Mouse (Mus musculus) fat pad, adult 2 months (tissue): Measurements from ENCODE around the gene Selenof.

Source experiments
- DNase-seq: peaks from one replicate; pipeline ENCODE4 v3.0.0-alpha.2; 2011; ENCODE audit warnings: low read depth, low spot score; ENCODE audit errors: extremely low read depth

Selenof gene

DNA sequence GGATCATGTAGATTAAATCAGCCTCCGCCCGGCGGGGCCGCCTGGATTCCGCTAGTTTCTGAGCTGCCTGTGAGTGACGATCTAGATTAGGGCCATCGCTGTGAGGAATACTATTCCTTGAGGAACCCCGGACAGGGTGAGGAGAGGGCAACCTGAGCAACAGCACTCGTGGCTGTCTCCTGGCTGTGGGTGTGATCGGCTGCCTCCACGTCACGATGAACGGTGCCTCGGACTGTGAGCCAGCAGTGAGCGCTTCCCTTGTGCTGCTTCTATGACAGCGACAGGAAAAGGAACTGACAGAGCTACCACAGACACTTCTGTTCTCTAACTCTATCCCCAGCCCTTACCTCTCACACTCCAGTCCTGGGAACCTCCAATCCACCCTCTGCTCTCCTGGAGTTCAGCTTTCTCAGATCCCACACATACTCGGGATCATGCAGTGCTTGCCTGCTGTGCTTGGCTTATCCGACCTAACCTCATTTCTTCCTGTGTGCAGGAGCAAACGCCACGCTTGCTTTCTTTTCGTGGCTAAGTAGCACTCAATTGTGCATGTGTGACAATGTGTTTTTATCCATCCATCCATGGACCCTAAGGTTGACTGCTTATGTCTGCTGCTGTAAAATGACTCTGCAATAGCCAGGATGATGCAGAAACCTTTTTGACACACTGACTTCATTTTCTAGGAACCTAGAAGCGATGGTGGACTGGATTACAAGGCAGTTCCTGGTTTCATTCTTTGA lies 8.4 kb upstream of the Selenof start:
- no peak for DNase-seq

DNA sequence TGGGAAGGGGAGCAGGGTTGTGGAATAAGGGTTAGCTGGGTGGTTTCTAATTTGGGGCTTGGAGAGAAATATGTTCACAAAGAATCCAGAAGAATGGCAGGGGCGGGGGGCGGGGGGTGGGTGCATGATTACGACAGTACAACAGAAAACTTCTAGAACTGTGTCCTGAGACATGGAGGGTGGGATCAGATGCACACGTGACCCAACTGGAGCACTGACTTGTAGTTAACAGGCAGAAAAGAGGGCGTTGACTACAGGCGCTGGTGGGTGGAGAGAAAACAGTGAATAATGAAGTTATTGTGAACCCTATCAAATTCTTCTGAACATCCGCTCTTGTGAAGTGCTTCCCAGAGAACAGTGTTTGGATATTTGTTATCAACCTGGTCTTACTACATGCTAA lies 6.2 kb upstream of the Selenof start:
- no peak for DNase-seq

DNA sequence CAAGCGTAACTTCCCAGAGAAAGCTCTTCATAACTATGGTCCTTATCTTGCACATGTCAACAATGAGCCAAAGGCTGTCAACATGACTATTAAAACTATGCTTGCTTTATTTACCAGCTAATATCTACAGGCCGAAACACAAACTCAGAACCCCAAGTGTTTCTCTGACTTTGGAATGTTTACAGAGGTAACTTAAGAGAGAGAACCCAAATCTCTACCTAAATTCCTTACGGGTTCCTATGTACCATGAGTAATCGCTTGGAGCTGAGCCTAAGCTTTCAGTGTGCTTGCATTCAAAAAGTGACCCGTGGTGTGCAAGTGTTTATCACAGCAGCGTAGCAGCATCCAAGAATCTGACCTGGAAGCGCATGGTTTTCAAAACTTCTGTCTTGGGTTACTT lies 4.9 kb upstream of the Selenof start:
- DNase-seq = no peak

DNA sequence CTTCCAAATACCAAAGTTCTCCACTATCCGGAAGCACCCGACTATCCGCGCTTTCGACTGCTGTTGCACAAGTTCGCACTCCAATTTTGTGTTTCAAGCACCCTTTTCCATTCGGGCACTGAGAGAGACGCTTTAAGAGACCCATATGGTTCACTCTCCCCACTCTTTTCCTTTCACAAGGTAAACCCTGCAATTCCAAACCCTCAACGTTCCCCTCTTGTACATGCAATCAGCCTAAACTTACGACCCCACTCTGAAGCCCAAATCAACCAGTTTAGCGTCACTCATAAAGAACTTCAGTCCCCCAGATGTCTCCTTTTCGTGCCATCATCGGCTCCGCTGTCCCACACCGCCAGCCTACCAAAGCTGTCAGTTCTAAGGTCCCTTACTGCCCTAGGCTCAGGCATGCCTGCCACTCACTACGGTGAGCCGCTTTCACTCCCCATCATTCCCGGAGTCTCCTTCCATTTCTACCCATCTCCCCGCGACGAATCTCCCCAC lies 1.2 kb upstream of the Selenof start:
- DNase-seq = no peak

DNA sequence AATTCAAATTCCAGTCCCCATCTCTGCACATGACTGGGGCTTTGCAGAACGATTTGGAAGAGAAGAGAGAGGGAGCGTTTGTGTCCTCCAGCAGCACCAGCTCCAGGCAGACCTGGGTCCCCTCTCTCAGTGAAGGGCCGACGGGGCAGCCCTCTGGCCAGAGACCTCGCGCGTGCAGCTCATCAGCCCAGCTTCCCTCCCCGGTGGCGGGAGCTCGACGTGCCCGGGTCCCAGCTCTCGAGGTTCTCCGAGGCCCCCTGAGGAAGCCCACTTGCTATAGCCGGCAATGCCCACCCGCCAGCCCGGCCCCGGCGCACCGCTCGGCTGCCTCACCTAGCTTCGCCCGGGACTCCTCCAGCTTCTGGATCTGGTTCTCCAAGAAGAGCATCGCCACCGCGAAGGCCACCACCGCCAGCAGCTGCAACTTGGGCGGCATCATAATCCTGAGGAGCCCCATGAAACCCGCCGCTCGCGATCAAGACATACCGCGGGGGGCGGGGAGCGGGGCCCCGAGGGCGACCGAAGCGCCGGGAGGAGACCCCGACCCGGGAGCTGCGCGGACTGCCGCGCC lies 618 bp upstream of the Selenof start:
- no peak for DNase-seq

DNA sequence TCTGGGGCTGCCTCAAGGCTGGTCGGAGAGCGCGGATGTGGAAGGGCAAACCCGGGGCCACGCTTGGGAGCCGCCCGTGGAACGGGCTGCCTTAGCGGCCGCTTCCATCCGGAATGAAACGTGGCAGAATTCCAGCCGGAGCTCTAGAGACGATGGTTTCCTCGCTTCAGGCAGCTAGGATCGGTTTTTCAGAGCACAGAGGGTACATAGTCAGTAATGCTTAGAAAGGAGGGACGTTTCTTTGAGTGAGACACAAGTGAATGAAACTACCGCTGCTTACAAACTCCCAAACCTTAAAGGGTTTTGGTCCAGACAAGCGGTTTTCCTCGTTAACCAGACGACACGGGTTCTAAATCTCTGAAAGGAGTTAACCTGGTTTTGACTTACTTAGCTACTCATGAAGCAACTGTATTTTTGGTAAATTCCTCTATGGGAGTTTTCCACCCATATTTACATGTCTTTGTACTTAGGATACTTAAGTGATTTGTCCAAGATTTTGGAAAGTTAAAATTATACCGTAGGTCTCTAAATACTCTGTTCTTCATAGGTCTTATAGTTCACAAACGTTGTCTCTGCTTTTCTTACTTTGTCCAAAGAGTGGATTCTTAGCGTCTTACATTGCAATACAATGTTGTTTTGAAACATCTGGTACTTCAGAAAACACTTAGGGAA lies 848 bp downstream of the Selenof start:
- DNase-seq = no peak

DNA sequence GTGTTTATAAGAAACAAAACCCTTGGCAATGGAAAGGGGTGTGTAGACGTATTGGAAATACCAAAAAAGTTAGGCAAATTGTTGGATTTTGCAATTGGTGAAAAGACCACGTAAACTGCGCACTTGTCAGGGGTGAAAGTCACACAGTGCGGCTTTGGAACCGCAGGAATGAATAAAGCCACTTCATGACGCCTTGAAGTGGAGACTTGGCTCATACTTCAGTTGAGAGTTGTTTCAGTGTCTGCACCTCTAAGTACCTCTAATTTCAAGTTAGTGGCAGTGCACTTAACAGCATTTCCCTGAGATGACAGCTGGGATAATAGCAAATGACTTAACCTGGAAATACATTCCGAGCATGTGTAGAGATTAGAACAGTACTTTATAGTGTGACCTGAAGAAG lies 4.2 kb downstream of the Selenof start:
- no peak for DNase-seq

DNA sequence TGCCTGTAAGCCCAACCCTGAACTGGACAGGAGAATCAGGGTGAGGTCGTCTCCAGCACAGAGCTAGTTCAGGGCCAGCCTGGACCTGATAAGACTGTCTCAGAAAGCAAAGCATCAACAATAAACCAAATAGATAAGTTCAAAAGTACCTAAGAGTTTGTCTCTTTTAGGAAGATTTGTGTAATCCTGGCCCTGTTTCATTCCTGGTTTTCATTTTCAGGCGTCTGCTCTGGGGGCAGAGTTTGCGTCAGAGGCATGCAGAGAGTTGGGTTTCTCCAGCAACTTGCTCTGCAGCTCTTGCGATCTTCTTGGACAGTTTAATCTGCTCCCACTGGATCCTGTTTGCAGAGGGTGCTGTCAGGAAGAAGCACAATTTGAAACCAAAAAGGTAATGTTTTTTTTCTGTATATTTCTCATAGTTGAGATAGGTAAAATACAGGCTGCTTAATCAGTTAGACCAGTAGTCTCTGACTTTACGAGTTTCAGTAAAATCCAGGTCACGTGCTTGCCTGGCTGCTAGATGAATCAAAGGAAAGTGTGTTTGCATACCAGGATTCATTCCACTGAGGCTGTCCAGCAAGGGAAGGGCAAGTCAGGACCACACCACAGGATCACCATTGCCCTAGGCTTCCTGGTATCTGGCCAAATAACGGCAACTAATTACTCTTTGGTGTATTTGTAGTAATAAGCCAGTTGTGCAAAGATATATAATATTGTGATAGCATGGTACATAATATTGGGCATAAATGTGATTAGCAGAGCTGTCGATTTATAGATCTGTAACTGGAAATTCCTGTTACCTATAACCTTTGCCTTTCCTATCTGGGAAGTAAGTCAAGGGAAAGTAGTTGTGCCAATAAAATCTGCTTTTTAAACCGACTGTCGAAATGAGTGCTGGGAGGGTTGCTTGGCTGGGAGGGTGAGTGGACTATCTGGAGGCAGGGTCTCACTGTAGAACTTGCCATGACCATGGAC lies 7.5 kb downstream of the Selenof start:
- DNase-seq = peak; percentile 78

DNA sequence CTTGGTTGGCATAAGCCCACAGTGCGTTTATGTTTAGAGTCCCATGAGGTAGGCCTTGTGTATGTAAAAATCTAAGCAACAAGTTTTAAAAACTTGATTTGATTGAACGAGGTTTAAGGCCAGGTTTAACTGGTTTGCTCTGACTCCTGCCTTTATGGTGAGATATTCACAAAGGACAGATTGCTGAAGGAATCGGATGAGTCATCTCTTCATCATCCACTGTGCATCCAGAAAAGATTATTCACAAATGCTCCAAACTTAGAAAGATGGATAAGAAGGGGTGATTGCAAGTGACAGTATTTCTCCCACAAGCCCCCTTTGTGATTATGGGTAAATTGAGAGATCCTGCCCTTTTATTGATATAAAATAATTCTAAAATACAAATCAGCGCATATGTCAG lies 8.8 kb downstream of the Selenof start:
- DNase-seq = no peak

DNA sequence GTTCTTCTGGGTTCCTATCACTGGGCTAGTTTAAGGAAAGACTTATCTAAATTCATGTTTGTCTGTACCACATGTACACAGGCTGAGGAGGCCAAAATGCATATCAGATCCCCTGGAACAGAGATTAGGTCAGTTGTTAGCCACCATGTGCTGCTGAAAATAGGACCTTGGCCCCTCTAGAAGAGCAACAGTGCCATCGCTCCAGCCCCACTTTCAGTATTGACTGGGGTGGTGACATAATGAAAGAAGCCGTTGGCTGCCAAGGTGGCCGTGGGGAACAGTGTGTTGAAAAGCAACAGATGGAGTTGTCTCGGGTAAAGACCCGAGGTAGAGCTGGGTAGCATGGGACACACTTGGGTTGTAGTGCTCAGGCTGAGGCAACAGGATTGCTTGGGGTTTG lies 9.7 kb downstream of the Selenof start:
- DNase-seq = no peak

DNA sequence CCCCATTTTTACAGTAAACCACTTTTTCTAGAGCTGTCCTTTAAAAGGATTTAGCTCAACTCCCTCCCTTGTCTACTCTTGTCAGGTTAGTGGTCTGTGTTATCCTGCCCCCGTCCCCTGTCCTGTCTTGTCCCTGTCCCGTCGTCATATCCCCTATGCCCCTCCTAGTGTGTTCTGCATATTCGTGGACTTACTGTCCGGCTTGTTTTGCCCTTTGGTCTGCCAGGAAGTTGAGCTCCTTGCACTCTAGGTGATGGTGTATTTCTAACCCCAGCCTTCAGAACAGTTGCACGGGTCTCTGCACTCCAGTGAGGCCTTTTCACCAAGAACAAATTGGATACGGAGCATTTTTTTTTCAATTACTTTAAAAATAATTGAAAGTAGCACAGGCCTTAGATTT lies 10.2 kb downstream of the Selenof start:
- DNase-seq = no peak

DNA sequence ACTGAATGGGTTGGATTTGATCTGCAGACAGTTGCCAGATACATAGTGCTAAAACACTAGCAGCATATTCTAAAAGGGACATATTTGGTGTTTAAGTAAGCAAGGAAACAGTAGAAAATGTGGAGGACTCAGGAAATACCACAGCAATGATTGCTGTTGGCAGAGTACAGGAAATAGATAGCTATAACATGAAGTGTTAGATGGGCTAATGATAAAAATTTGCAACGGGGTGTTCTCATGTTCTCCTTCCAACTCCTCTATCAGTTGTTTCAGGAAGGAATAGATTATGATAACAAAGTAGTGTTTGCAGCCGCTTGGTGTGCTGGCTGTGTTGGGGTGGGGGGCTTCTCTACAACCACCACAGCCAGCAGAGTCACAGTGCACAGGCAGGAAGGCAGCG lies 11.7 kb downstream of the Selenof start:
- no peak for DNase-seq

DNA sequence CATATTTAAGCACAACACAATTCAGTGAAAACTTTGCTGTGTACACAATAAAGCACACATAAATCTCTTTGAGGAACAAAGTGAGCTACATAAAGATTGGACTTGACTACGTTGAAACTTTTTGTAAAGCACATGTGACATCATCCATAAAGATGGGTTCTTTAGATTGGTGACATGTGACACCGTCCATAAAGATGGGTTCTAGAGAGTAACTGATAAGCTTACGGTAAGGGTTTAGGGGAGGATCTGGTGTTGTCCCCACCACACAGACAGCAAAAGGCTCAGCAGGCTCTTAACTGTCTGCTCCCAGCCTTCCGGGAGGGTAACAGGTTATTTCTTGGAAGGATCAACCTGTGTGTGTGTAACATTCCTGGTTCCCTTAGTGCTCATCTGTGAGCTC lies 12.2 kb downstream of the Selenof start:
- no peak for DNase-seq

DNA sequence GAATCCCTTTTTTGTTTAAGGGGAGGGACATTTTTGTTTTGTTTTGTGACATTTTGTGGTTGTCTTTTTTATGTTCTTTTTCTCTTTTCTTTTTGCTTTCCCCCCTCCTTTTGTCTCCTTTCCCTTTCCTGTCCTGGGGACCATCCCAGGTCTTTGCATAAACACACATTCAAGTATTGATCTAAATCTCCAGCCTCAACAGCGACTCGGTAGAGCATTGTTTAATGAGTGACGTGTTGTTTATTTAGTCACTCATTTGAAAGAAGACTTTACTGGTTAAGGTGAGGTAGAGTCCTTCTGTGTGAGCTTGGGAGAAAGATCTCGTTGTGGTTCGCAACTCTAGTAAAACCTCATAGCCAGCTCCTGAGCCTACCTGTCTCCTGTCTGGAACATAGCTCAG lies 13.7 kb downstream of the Selenof start:
- DNase-seq = no peak

DNA sequence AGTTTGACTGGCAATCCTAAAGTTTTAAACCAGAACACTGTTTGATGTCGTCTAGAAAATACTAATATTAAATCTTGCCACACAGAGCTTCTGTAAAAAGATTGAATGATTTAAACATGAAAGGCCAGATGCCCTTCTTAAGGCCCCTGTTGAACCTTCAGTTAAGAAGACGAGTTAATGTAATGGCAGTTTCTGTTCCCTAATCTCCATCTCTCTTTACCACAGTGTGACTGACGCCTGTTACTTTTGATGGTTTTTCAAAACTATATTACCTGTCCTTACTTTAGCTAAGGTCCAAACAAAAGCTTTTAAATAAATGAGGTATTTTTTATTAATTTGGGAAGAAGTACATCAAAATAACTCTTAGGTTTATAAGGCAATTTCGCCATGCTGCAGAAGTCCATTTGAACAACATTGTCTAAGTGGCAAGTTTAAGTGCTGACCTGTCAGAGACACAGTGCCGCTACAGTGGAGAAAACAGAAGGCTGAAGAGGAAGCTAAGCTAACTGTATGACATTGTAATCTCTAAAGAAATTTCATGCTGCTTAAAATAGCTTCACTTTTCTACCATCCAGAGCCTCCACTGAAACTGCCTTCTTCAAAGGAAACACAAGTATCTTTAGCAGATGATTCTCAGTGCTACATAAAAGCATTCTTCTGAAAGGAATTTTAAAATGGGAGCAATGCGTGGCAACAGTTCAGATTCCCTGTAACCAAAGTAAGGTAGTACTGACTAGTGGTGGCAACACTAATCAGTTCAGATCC lies 14.9 kb downstream of the Selenof start:
- no peak for DNase-seq

DNA sequence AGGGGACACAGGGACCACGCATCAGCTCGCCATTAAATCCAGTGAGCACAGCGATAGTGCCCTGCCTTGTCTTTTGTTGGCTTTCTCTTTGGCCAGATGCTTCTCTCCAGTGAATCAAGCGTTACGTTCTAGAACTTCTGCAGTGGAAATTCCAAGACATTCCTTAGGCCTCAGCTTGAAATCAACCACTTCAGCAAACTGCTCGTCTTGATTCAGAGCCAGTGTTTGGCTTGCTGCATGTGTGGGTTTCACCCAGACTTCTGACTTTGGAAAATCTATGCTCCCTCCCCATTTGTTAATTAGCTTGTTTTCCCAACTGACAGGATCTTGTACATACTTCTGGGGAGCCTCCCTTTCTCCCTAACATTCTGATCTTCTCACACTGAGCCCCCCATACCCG lies 16.6 kb downstream of the Selenof start:
- DNase-seq = no peak

DNA sequence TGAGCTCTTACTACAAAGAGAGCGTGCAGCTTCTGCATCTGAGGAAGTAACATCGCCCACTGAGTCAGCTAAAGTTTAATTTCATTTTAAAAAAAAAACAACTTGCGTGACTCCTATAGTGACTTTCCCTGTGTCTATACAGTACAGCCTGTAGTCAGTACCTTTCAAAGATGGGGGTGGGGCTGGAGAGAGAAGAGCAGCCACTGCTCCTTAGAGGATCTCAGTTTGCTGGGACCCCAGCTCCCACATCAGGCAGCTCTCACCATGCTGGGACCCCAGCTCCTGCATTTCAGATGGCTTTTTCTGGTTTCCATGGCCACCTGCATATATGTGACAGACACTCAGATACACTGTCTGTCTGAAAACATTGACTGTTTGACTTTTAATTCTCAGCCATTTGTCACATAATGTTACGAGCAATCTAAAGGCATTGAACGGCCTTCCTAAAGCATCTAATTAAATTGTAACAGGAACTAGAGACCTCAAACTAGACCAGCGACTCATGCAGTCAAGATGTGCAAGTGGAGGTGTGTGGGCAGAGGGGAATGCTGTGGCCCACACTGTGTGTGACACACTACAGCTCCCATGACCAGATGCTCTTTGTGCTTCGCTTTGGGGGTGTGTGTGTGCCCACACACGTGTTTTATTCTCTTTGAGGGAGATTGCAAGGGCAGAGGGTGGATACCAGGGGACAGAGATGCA lies 19.2 kb downstream of the Selenof start:
- no peak for DNase-seq

DNA sequence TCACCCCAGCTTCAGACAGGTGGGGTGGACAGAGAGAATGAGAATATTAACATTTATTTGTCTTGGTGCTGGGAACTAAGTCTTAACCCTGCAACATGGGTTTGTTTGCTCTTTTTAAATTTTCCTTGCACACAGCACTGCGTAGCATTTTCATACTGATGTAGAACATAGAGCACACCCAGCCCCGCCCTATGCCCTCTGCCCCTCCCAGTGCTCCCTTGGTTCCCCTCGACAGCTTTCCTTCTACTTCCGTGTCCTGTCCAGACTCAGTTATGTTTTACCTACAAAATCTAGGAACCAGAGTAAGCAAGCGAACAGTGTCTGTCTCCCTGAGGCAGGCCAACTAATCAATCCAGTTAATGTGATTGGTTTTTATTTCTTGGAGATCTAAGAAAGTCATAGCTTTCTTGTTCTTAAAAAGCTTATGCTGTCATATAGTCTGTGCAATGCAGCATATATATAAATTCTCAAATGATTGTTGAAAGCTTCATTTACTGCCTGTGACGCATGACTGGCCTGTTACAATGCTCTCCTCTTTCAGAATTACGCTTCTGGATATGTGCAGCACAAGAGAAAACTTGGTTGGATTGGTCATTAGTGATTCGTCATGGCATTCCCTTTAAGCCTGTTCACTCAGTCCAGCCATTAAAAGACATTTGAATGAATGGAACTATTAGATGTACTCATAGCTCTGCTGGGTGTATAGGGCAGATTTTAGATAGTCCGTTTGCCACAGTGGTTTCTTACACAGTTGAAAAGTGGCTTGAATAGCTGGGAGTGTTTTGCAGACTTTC lies 23.1 kb downstream of the Selenof start:
- DNase-seq = no peak

DNA sequence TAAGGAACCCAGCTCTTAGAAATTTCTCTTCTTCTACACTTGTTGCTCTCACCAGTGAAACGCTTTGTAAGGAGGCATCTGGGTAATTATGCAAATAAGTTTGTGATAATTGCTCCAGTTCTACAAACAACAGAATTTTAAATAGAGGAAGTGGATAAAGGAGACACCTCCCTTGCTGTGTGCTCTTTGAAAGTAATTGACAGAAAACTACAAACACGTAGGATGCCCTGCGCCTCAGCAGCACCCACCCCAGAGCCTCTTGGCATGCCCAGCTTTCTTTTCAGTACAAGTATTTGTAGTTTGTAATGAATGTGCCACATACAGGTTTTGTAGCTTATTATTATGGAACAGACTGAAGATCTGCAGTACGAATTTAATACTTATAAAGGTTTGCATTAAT lies 27.0 kb downstream of the Selenof start:
- DNase-seq = no peak
